Mouse (Mus musculus): ENCODE measurements around the gene Rgs12.
A peak's percentile ranks its signal among the peaks of the same experiment; 100 is the strongest.

The Rgs12 gene

DNA sequence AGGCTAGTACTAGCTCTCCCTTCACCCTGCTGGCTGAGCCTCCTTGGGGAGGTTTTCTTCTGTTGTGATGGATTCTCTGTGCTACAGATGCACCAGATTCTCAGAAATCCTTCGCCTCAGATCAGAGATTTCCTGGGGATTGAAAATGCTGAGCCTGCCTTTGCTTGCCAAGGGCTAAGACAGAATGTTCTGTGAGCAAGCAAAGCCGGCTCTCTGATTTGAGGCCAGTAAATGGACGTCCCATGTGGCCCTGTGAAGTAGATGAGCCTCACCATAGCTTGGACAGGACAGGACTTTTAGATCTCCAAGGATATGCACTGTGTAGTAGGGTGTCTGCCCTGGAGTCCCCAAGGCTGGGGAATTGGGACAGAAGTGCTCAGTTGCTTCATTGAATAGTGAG, 135.7 kb downstream of the Rgs12 start:
- no peak for DNase-seq (ENCODE audit: low spot score)

GRCm38 (mm10) chr5:35088785-35089613, 139.8 kb downstream of the Rgs12 start:
- peak; percentile 43 for DNase-seq (ENCODE audit: low spot score)
